Mouse (Mus musculus): ENCODE results near the gene Dhx37.
"Not testable (repeated sequence)": the region's sequence is repeated elsewhere in the genome, so short reads cannot be mapped to it uniquely, and the experiment has no call there.

The Dhx37 gene

GRCm38 (mm10) chr5:125407020-125407830 is 26.7 kb downstream of the Dhx37 start:
- no peak for DNase-seq (ENCODE audit: low spot score)

DNA sequence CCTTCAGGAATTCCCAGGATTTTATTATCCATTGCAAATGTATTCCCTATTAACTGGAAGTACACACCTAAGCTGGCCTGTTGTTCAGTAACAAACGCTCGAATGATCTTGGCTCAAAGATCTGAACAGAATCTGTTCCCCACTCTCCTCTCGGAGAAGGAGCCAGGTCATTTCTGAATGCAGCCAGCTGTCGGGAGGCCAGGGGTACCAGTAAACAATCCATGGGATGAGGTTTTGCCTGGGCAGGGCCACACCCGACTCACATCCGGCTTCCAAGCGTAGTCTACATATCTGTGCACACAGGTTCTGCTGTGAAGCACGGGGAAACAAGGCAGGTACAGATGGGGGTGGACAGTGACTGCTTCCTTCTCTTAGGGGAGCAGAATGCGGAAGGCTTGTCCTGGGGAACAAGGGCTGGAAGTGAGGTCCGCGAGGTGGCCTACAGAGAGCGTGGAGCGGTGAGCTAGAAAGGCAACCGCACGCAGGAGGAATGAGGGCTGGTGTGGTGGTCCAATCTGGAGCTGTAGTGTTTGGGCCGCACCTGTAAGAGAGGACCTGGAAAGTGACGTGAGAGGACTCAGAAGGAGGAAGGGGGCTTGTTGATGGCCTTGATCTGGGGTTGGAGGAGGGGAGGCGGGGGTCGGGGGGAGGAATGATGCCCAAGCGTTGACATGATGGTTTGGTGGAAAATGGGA is 27.5 kb downstream of the Dhx37 start:
- no peak for DNase-seq (ENCODE audit: low spot score)

DNA sequence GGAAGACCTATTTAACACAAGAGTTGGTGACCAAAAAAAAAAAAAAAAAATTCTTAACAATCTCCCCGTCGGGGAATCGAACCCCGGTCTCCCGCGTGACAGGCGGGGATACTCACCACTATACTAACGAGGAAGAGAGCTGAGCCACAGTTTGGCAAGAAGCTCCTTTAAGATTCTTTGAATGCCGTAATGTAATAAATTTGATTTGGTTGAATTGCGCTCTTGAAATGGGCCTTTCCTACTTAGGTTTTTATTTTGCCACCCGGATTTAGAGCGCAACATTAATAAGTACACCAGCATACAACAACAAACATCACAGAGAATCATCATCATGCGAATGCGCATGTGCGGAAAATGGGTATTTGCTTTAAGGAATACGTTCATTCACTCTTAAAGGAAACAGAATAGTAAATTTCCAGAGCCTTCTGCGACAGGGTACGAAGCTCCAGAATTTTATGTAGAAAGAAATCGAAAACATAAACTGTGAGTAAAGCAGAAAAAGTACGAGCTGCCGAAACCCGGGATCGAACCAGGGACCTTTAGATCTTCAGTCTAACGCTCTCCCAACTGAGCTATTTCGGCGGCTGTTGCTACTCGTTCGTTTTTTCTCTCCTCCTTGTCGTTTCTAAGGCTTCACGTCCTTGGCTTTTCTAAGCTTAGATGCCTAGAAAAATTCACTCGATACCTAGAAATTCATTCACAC is 28.2 kb downstream of the Dhx37 start:
- peak; percentile 95 for DNase-seq (ENCODE audit: low spot score)

DNA sequence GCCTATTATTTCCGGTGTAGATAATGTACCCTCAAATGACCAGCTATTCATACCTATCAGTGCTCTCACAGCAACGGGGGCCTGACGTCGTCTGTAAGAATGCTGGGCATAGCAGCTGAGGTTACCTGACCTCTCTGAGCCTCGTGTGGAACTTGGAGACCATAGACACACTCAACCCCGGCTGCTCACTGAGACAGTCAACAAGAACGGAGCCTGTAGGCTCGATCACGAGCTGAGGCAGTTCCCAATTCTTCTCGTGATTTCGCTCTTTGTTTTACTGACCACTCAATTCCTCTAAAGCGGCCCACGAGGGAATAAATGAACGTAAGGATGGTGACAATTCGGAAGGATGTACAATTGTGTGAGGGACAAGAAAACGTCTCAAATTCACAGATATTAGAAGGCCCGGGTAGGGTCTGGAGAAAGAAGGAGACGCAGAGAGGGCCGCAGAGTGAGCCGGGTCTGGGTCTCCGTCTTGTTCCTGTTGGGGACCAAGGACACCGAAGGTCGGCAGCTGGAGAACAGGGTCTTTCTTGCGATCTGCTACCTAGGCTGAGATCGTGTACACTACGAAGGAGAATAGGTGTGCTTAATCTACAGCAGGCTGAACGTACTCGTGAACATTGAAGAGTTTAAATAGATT is 28.9 kb downstream of the Dhx37 start:
- peak; percentile 84 for DNase-seq (ENCODE audit: low spot score)

DNA sequence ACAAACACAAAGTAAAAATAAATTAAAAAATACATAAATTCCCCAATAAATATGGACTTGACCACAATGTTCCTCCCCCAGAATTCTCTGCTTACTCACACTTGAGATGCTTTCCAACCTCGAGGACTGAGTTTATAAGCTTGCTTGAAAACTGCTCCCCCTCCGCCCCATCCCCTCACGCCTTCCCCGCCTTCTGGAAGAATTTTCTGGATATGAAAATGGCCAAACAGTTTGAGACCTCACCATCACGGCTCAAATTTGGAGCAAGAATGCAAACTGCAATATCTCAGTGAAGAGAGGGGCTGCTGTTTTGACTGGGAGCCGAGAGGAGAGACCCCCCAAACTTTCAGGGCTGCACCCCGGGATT is 29.4 kb downstream of the Dhx37 start:
- peak; percentile 48 for DNase-seq (ENCODE audit: low spot score)

GRCm38 (mm10) chr5:125403481-125404465 is 30.1 kb downstream of the Dhx37 start:
- peak; percentile 82 for DNase-seq (ENCODE audit: low spot score)

GRCm38 (mm10) chr5:125402991-125403390 is 30.9 kb downstream of the Dhx37 start:
- DNase-seq (ENCODE audit: low spot score): no peak

- no peak for DNase-seq (ENCODE audit: low spot score)
These were observed 31.4 kb downstream of the Dhx37 start for GRCm38 (mm10) chr5:125402476-125402875.

DNA sequence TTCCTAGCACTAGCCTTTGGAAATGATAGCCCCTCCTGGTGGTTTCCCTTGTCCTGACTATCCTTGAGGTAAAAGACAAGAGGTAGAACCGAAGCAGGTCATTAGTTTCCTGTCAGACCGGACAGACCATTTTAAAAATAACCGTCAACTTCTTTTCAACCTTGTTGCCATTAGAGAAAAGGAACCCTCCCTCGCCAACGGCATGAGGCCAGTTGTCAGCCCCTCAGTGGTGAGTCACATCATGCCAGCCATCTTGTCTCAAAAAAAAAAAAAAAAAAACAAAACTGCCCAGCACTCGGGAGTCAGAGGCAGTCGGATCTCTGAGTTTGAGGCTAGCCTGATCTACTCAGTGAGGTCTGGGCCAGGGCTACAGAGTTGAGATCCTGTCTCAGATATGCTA is 33.0 kb downstream of the Dhx37 start:
- no peak for DNase-seq (ENCODE audit: low spot score)

DNA sequence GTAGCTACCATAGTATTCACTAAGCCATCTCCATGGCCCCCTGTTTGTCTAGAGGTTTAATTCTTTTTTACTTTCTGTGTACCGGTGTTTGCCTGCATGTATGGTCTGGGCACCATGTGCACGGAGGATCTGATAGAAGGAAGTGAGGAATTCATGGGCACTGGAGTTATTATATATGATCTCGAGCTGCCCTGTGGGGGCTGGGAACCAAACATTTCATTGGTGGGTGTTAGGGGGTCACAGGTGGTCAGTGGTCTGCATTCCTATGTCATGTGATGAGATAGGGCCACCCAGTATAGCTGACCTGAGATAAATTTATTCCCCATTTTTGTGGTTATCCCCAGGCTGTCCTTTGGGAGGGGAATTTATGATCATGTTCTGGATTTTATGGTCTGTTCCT is 38.9 kb downstream of the Dhx37 start:
- DNase-seq (ENCODE audit: low spot score): no peak

- DNase-seq (ENCODE audit: low spot score): peak; percentile 86
These were observed 40.0 kb downstream of the Dhx37 start for GRCm38 (mm10) chr5:125393622-125394603.

GRCm38 (mm10) chr5:125392977-125393621 is 40.8 kb downstream of the Dhx37 start:
- peak; percentile 93 for DNase-seq (ENCODE audit: low spot score)

GRCm38 (mm10) chr5:125392618-125392976 is 41.3 kb downstream of the Dhx37 start:
- DNase-seq (ENCODE audit: low spot score): no peak

DNA sequence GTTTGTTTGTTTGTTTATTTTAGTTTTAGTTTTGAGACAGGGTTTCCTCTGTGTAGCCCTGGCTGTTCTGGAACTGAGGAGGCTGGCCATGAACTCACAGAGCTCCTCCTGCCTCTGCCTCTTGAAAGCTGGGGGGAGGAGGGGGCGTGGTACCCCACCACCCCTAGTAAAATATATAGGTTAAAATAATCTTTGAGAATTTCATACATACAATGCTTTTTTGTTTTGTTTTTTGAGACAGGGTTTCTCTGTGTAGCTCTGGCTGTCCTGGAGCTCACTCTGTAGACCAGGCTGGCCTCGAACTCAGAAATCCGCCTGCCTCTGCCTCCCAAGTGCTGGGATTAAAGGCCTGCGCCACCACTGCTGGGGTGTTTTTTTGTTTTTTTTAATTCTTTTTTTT is 41.7 kb downstream of the Dhx37 start:
- DNase-seq (ENCODE audit: low spot score): not testable (repeated sequence)

- DNase-seq (ENCODE audit: low spot score): no peak
These were observed 42.3 kb downstream of the Dhx37 start for GRCm38 (mm10) chr5:125391609-125392008.

- DNase-seq (ENCODE audit: low spot score): no peak
These were observed 42.9 kb downstream of the Dhx37 start for GRCm38 (mm10) chr5:125390906-125391477.

- DNase-seq (ENCODE audit: low spot score): peak; percentile 94
These were observed 44.1 kb downstream of the Dhx37 start, which contains the start of gene Ubc for GRCm38 (mm10) chr5:125389579-125390441. TSS of gene Ubc (minus strand) at chr5:125390202.

- DNase-seq (ENCODE audit: low spot score): peak; percentile 81
These were observed 44.8 kb downstream of the Dhx37 start, which contains the start of gene Gm10382 for GRCm38 (mm10) chr5:125389131-125389578. TSS of gene Gm10382 (plus strand) at chr5:125389322.

Data from c-Kit-positive CD71-positive TER-119-positive erythroid progenitor cells, embryonic 14.5 days (primary cell).